Mouse (Mus musculus): ENCODE data around the gene Exoc1.

DNA sequence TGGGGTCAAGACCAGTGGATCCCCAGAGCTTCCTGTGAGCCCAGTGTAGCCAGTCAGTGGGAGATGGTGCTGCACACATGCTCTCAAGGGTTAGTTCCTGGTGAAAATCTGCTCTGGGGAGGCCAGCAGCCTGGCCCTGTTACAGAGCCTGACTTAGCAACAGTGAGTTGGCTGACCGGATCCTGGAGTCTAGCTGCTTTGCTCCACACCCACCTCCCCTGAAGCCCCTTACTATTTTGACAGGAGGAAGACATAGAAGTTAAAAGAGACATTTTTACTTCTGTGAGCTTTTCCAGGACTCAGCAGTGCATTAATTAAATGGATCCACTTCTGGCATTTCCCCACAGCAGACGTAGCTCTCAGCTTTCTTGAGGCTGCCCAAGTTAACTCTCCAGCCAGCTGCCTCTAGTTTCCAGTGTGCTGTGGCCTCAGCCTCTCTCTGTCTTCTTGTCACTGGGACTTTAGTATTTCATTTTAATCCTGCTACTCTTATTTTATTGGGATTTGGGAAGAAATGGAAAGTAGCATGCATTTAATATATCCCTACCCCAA, 87.2 kb downstream of the Exoc1 start:
- TF ChIP-seq CTCF (IDR thresholded peaks at IDR 0.05; ENCODE audit: extremely low read depth, insufficient read depth, low read length) (no peak), POLR2A (IDR thresholded peaks at IDR 0.05; ENCODE audit: extremely low read depth, insufficient read depth, low read length) (no peak)

Data from cortical plate, adult 2 months (tissue).